Mouse (Mus musculus) 3T3-L1 (cell line): ENCODE data around the gene Mesp1.
"Not testable (repeated sequence)": the region's sequence is repeated elsewhere in the genome, so short reads cannot be mapped to it uniquely, and the experiment has no call there.

ENCODE experiments used
- DNase-seq: peaks from one replicate; pipeline ENCODE4 v3.0.0-alpha.2; 2015; ENCODE audit warnings: low read depth, low spot score

Gene Mesp1

GRCm38 (mm10) chr7:79792635-79793421, 760 bp downstream of the Mesp1 start:
- DNase-seq, result no peak

DNA sequence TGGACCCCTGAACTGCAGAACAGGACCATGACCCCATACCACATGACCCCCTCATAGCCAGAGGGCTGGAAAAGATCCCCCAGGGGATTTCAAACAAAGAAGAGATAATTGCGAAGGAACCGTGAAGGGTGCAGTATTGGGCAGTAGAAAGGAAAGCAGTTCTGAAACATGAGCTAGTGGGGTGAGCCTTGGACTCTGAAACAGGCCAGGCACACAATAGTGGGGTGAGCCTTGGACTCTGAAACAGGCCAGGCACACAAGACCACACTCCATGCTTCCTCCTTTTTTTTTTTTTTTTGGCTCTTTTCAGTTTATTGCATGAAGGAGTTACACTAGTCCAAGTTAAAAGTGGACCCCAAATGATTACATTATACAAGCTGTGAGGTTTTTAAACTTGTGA, 3.8 kb downstream of the Mesp1 start:
- DNase-seq, result not testable (repeated sequence)

DNA sequence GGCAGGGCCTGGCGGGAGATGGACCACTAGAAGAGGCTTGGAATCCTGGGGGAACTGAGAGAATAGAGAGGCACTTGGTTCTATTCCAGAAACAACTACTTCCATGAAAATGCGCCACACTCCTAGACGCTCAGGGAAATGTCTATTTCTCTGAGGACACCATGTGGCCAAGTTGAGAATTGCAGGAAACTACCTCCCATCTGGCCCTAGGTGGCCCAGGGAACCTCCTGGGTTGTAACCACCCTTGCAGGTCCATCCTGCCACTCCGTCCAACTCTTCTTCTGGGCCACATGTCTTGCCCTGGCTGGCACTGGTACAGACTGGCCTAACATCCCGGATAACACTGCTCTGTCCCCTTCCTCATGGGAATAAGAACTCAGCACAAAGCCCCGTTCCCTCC, 7.3 kb downstream of the Mesp1 start:
- peak; percentile 91 for DNase-seq

DNA sequence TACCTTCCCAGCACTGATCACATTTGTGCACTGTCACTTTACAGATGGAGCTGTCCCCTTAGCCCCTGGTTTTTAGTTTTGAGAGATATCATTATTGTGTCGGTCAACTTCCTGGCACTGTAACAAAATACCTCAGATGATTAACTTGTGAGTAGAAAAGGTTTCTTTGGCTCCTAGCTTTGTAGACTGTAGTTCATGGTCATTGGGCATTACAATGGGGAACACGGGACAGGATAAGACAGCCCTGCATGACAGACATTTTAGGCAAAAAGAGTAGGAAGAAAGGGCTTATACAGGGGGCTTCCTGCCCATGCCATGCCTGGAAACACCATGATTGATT, 11.1 kb downstream of the Mesp1 start:
- peak; percentile 37 for DNase-seq

DNA sequence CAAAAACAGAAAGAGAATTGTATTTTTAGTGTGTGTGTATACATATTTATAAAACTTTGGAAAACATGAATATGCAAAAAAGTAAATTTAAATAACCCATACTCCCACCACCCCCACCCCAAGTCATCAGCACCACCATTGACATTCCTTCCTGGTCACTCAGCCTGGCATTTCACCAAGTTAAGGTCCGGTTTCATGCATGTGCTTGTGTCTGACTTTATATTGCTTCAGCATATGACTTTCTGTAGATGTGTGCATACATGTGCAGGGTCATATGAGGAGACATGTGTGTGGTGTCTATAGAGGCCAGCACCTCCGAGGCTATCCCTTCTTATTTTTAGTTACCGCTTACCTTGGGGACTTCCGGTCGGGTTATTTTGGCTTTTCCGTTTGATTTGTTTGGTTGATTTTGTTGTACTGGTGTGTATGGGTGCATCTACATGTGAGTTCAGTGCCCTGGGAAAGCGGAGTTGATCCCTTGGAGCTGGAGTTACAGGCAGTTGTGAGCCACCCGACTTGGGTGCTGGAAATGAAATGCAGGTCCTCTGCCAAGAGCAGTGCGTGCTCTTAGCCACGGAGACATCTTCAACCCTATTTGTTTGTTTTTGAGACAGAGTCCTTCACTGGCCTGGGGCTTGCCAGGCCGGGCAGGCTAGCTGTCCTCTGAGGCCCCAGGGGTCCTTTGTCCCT, 11.6 kb downstream of the Mesp1 start:
- peak; percentile 75 for DNase-seq

- peak; percentile 92 for DNase-seq
These were observed 12.7 kb downstream of the Mesp1 start for GRCm38 (mm10) chr7:79780647-79781626.

- DNase-seq, result no peak
These were observed 21.8 kb downstream of the Mesp1 start for GRCm38 (mm10) chr7:79771561-79772512.

GRCm38 (mm10) chr7:79769664-79770063, 23.9 kb downstream of the Mesp1 start:
- DNase-seq, result no peak

GRCm38 (mm10) chr7:79765991-79766390, 27.6 kb downstream of the Mesp1 start:
- DNase-seq, result peak; percentile 16

- no peak for DNase-seq
These were observed 31.5 kb downstream of the Mesp1 start for GRCm38 (mm10) chr7:79762106-79762505.

- no peak for DNase-seq
These were observed 32.3 kb downstream of the Mesp1 start for GRCm38 (mm10) chr7:79761124-79761876.

- peak; percentile 53 for DNase-seq
These were observed 33.8 kb downstream of the Mesp1 start for GRCm38 (mm10) chr7:79759766-79760165.

DNA sequence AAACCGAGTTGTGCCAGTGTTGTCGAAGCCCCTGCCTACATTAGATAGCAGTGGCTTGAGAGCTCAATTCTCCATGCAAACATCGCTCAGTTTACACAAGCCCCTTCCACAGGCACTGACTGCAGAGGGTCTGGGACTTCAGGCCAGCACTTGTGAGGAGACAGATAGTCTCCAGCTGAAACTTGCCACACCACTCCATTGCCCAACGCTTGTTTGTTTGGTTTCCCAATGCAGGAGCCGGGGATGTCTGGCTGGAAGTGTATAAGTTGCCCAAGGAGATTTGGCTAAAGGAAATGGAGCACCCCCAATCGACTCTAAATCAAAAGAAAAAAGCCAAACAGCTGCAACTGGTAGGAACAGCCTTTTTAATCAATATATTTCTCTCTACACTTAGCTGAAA, 35.4 kb downstream of the Mesp1 start:
- no peak for DNase-seq

DNA sequence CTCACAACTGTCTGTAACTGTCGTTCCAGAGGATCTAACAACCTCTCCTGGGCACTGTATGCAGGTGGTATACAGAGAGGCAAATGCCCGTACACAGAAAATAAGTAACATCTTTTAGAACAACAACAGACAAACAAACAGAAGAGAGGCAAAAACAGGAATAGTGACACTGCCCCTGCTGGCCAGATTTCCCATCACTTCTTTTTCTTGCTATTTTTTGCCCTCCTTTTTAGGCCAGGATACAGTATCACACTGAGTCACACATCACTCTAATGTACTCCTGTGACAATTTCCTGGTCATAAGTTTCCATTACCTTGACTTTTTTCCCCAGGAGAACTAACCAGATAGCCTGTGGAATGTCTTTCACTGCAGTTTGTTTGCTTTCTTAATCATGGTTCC, 37.3 kb downstream of the Mesp1 start:
- peak; percentile 54 for DNase-seq

DNA sequence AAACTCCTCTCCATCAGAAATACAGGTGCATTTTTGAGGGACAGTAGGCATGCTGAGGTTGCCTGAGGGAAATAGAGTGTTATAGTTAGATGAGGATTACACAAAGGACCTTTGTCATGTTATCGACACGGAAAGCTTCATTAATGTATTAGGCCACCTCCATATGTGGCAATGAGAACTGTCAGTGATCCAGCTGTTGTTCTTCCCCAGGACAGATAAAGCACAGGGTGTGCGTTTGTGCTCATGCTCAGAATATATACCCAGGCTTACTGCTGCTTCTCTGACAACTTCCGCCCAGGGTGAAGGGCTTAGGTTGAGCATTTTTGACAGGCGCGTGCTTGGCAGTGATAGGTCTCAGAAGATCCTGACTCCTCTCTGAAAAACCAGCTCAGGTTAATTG, 44.1 kb downstream of the Mesp1 start:
- no peak for DNase-seq

- DNase-seq, result no peak
These were observed 45.9 kb downstream of the Mesp1 start for GRCm38 (mm10) chr7:79747659-79748058.

DNA sequence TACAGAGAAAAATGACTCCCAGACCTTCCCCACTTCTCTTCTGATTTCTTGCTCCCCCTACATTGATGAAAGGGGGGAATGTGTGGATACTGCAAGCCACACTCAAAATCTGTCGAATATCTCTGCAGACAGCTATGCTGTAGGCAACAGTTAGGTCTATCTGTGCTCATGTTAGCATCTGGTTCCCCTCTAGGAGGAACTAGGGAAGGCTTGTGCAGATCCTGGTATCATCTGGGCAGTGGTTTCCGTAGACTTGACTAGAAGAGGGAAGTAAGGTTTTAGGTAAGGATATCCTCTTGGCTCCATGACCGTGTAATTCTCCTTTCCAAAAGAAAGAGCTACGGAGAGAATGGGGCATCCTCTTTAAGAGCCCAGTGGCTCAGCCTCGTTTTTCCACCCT, 49.0 kb downstream of the Mesp1 start:
- DNase-seq, result no peak

DNA sequence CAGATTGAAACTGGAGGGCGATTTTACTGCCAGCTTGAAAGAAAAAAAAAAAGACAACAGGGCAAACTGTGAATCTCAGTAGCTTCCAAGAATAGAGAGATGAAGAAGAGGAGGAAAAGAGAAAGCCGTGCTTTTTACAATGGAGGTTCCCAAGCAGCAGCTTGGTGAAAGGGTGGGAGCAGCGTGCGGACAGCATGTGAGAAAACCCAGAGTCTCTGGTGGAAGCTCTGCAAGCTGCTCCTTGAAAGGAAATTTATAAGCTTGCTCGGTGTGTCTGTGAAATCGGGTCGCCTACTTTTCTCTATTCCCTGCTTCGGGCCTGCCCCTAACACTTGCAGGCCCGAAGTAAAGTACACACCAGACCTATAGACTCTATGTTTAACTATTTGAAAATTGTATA, 49.5 kb downstream of the Mesp1 start:
- DNase-seq, result no peak

GRCm38 (mm10) chr7:79742659-79743536, 50.7 kb downstream of the Mesp1 start, which contains the start of the genes Pex11a and Wdr93:
Gene Pex11a, minus strand, starts transcription at chr7:79743131.
Gene Wdr93, plus strand, starts transcription at chr7:79743163.
- DNase-seq, result peak; percentile 84
